Mouse (Mus musculus): ENCODE measurements around the gene Cltb.

The Cltb gene

GRCm38 (mm10) chr13:54596107-54596690 is 14.9 kb downstream of the Cltb start:
- no peak for DNase-seq (ENCODE audit: low spot score)

- no peak for DNase-seq (ENCODE audit: low spot score)
Observed at GRCm38 (mm10) chr13:54593617-54594016, 17.5 kb downstream of the Cltb start.

- no peak for DNase-seq (ENCODE audit: low spot score)
Observed at GRCm38 (mm10) chr13:54591776-54592356, 19.3 kb downstream of the Cltb start.

DNA sequence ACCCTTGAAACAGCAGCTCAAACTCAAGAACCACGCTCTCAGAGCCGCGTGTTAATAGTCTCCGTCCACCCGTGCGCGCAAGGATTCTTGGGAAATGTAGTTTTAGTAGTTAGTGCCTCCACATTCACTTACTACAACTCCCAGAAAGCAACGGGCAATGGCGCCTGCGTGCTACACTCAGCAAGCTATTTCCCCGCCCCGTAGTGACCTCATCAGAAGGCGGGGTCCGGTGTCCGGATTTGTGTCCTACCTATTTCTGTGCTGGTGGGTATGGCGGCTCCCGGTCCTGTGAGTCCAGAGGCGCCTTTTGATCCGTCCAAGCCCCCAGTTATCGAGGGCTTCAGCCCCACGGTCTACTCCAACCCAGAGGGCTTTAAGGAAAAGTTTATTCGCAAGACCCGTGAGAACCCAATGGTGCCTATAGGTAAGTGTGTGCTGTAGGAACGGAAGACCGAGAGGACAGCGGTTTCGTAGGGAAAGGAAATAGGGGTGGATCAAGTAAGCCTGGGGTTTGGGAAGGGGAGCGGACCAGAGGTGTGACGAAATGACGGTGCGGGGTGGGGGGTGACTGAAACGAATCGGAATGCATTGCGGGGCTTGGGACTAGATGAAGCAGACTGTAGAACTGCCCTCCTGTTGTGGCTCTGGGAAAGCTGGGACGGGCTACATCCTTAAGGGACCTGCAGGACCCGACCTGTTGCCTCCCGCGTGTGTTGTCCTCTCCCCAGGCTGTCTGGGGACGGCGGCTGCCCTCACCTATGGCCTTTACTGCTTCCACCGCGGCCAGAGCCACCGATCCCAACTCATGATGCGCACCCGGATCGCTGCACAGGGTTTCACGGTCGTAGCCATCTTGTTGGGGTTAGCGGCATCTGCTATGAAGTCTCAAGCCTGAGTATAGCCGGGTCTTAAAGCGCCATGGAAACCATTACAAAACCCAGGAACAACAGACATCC is 20.9 kb downstream of the Cltb start, which contains the start of the genes Nop16 and Higd2a:
Nop16 (minus strand) TSS at position 95 of the 956 bp plus-strand sequence.
Higd2a (plus strand) TSS at position 212 of the 956 bp plus-strand sequence.
- peak; percentile 100 for DNase-seq (ENCODE audit: low spot score)

- DNase-seq (ENCODE audit: low spot score) = no peak
Observed at GRCm38 (mm10) chr13:54589414-54589995, 21.6 kb downstream of the Cltb start.

DNA sequence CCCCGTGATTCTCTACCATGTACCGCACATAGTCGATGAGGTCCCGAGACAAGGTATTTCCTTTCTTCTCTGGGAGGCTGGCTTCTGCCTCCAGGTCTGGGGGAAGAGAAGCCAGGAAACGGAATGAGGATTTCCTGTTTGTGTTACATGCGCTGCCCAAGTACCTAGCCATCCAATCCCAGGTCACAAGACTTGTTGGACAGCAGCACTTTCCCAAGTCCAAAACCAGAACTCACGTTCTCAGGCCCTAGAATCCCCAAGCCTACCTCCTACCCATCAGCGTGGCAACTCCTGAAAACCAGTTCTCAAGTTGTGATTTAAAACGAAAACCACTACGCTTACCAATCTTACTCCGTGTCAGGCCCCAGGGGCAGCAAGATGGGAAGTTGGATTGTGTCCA is 25.3 kb downstream of the Cltb start:
- DNase-seq (ENCODE audit: low spot score) = no peak

GRCm38 (mm10) chr13:54582860-54583259 is 28.3 kb downstream of the Cltb start:
- no peak for DNase-seq (ENCODE audit: low spot score)

GRCm38 (mm10) chr13:54582126-54582525 is 29.0 kb downstream of the Cltb start:
- DNase-seq (ENCODE audit: low spot score) = no peak

GRCm38 (mm10) chr13:54581385-54581784 is 29.8 kb downstream of the Cltb start:
- DNase-seq (ENCODE audit: low spot score) = no peak

- DNase-seq (ENCODE audit: low spot score) = no peak
Observed at GRCm38 (mm10) chr13:54577652-54578507, 33.3 kb downstream of the Cltb start.

DNA sequence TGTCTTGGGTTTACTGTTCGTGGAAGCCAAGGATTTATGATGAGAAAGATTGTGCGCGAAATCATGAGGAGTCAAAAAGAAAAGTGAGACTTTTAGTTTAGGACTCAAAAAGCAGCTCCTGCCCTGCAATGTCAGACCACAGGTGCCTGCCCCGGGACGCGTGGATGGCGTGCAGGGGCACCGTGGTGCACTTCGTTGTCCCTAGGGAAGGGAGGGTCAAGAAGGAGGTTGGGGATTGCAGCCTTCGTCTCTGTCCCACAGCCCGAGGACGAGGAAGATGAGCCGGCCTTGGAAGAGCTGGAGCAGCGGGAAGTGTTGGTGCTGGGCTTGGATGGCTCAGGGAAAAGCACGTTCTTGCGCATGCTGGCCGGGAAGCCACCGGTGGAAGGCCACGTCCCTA is 35.7 kb downstream of the Cltb start:
- no peak for DNase-seq (ENCODE audit: low spot score)

DNA sequence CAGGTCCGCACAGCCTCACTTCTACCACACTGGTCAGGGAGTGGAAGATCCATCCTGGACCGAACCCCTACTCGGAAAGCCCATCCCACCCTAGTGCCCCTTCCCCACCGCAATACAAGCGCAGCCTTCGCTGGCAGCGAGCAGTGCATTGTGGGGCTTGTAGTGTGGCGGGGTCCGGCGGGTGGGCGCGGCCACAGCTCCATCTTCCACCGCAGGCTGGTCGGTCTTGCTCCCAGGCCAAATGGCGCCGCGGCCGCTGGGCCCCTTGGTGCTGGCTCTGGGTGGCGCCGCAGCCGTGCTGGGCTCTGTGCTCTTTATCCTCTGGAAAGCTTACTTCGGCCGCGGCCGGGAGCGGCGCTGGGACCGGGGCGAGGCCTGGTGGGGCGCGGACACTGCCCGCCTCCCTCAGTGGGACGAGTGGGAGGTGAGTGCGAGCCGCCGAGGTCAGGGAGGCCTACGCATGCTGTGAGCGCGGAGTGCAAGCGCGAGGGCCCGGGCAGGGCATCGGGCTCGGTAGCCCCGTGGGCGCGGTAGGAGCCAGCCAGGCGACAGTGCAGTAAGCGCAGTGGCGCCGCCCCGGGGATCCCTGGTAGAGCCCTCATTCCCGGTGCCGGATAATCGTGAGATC is 36.2 kb downstream of the Cltb start, which contains the start of gene Arl10:
Arl10 (plus strand) TSS at position 162 of the 628 bp plus-strand sequence.
- DNase-seq (ENCODE audit: low spot score) = peak; percentile 92

GRCm38 (mm10) chr13:54572621-54573020 is 38.5 kb downstream of the Cltb start:
- DNase-seq (ENCODE audit: low spot score) = no peak

- DNase-seq (ENCODE audit: low spot score) = no peak
Observed at GRCm38 (mm10) chr13:54571637-54572036, 39.5 kb downstream of the Cltb start.

GRCm38 (mm10) chr13:54570736-54571135 is 40.4 kb downstream of the Cltb start:
- DNase-seq (ENCODE audit: low spot score) = no peak

- DNase-seq (ENCODE audit: low spot score) = no peak
Observed at GRCm38 (mm10) chr13:54569282-54569681, 41.9 kb downstream of the Cltb start.

GRCm38 (mm10) chr13:54568380-54568779 is 42.8 kb downstream of the Cltb start:
- no peak for DNase-seq (ENCODE audit: low spot score)

GRCm38 (mm10) chr13:54565594-54566345 is 45.4 kb downstream of the Cltb start:
- peak; percentile 58 for DNase-seq (ENCODE audit: low spot score)

- peak; percentile 100 for DNase-seq (ENCODE audit: low spot score)
Observed at GRCm38 (mm10) chr13:54565201-54565581, 46.0 kb downstream of the Cltb start, which contains the start of gene 4833439L19Rik. Gene 4833439L19Rik (minus strand): TSS chr13:54565435.

Measured in embryo, embryonic 10 days (tissue).